Mouse (Mus musculus): ENCODE data around the gene Ccl3.

GRCm38 (mm10) chr11:83654606-83655005 lies 5.5 kb upstream of the Ccl3 start:
- TF ChIP-seq GATA1 (IDR thresholded peaks at IDR 0.05; ENCODE audit: low read length) (no peak), TAL1 (IDR thresholded peaks at IDR 0.05; ENCODE audit: low read length) (no peak)

All from erythroblast, embryonic 14.5 days (primary cell).